Mouse (Mus musculus) CH12.LX (cell line): ENCODE data around the gene Omt2b. TPM values are rescaled to one million over a fixed set of nuclear protein-coding genes. Genes with fewer than 3 reads are reported as not detected.

Experiments used
- DNase-seq: peaks from one replicate; pipeline ENCODE4 v3.0.0-alpha.2; 2013; ENCODE audit errors: extremely low read depth
- H3K27ac ChIP-seq: 2 replicates; pipeline ENCODE4 v1.5.1; 2012; ENCODE audit warnings: low read depth, mild to moderate bottlenecking, control low read depth, moderate library complexity; ENCODE audit not compliant: insufficient read depth
- H3K27me3 ChIP-seq: replicated peaks from 2 replicates; pipeline ENCODE3; 2012; ENCODE audit warnings: inconsistent platforms
- H3K36me3 ChIP-seq, 2 experiments: replicated peaks in 1 of 2; 2 replicates each; pipeline versions ENCODE3 to v1.6.1; 2012; ENCODE audit warnings: inconsistent platforms in 1 of 2, low read length in 1 of 2, mild to moderate bottlenecking in 1 of 2, mixed read lengths in 1 of 2, moderate library complexity in 1 of 2; ENCODE audit not compliant: control insufficient read depth in 1 of 2, insufficient read depth in 1 of 2
- H3K4me1 ChIP-seq, 2 experiments: 2 replicates each; pipeline ENCODE4 v1.6.1; 2012; ENCODE audit warnings: inconsistent platforms in 1 of 2, moderate library complexity in 1 of 2; ENCODE audit not compliant: insufficient read depth in 2 of 2, control insufficient read depth in 1 of 2
- H3K4me2 ChIP-seq: 2 replicates; pipeline ENCODE4 v1.6.1; 2012; ENCODE audit warnings: low read depth, mild to moderate bottlenecking, control low read depth; ENCODE audit not compliant: poor library complexity, insufficient read depth, severe bottlenecking
- H3K4me3 ChIP-seq, 3 experiments: fragments of 150-350 bp in 1 of 3; sonication (generic) in 1 of 3; replicated peaks in 1 of 3; 2 replicates each; pipeline versions ENCODE3 to v1.5.1; 2011 to 2012; ENCODE audit warnings: low read depth in 2 of 3, low read length in 2 of 3, mild to moderate bottlenecking in 2 of 3, moderate library complexity in 2 of 3, control low read depth in 1 of 3, improper control_type of control experiment in 1 of 3, inconsistent platforms in 1 of 3, mixed read lengths in 1 of 3; ENCODE audit not compliant: poor library complexity in 1 of 3
- H3K79me2 ChIP-seq: replicated peaks from 2 replicates; pipeline ENCODE4 v1.6.1; 2012; ENCODE audit warnings: mild to moderate bottlenecking, moderate library complexity; ENCODE audit not compliant: control insufficient read depth, poor library complexity, insufficient read depth, severe bottlenecking; ENCODE audit errors: extremely low read depth
- H3K9ac ChIP-seq: 2 replicates; pipeline ENCODE4 v1.6.1; 2012; ENCODE audit warnings: low read depth, mild to moderate bottlenecking, control low read depth, moderate library complexity; ENCODE audit not compliant: insufficient read depth
- H3K9me3 ChIP-seq: replicated peaks from 2 replicates; pipeline ENCODE3; 2012; ENCODE audit warnings: low read length, inconsistent platforms, mixed read lengths
- BHLHE40 ChIP-seq: IDR thresholded peaks from 2 replicates; pipeline ENCODE4 v1.6.1; 2011; ENCODE audit warnings: mild to moderate bottlenecking, low read depth, low read length, improper control_type of control experiment
- CHD1 ChIP-seq: IDR thresholded peaks from 2 replicates; pipeline ENCODE4 v1.6.1; 2012; ENCODE audit warnings: low read depth, low read length, improper control_type of control experiment, inconsistent platforms
- CTCF ChIP-seq, 2 experiments: IDR thresholded peaks in 1 of 2; conservative IDR thresholded peaks in 1 of 2; 2 replicates each; pipeline ENCODE4 v1.5.1; 2011 to 2012; ENCODE audit warnings: low read depth in 2 of 2, low read length in 2 of 2, improper control_type of control experiment in 1 of 2, inconsistent platforms in 1 of 2, mild to moderate bottlenecking in 1 of 2, moderate library complexity in 1 of 2
- JUND ChIP-seq: conservative IDR thresholded peaks from 2 replicates; pipeline ENCODE4 v1.6.1; 2011; ENCODE audit warnings: low read depth, low read length, improper control_type of control experiment
- KAT2A ChIP-seq: IDR thresholded peaks from 2 replicates; pipeline ENCODE4 v1.6.1; 2012; ENCODE audit warnings: low read length, improper control_type of control experiment, inconsistent platforms; ENCODE audit not compliant: insufficient replicate concordance
- MAZ ChIP-seq: IDR thresholded peaks from 2 replicates; pipeline ENCODE4 v1.6.1; 2012; ENCODE audit warnings: low read depth, mild to moderate bottlenecking, inconsistent platforms, low read length, improper control_type of control experiment, moderate library complexity
- MEF2A ChIP-seq: IDR thresholded peaks from 2 replicates; pipeline ENCODE4 v1.6.1; 2014; ENCODE audit warnings: low read depth, mild to moderate bottlenecking, inconsistent platforms, low read length, improper control_type of control experiment, borderline replicate concordance
- MXI1 ChIP-seq: IDR thresholded peaks from 2 replicates; pipeline ENCODE4 v1.6.1; 2011; ENCODE audit warnings: mild to moderate bottlenecking, low read depth, low read length, improper control_type of control experiment
- NELFE ChIP-seq: IDR thresholded peaks from 2 replicates; pipeline ENCODE4 v1.6.1; 2011; ENCODE audit warnings: low read depth, low read length, improper control_type of control experiment
- NRF1 ChIP-seq: IDR thresholded peaks from 2 replicates; pipeline ENCODE4 v1.6.1; 2014; ENCODE audit warnings: low read depth, mild to moderate bottlenecking, inconsistent platforms, low read length, improper control_type of control experiment, moderate library complexity
- POLR2AphosphoS2 ChIP-seq: IDR thresholded peaks from 2 replicates; pipeline ENCODE4 v1.6.1; 2011; ENCODE audit warnings: low read depth, low read length, improper control_type of control experiment
- RAD21 ChIP-seq: IDR thresholded peaks from 2 replicates; pipeline ENCODE4 v1.6.1; 2011; ENCODE audit warnings: low read depth, mild to moderate bottlenecking, low read length, improper control_type of control experiment, moderate library complexity
- RCOR1 ChIP-seq: conservative IDR thresholded peaks from 2 replicates; pipeline ENCODE4 v1.6.1; 2012; ENCODE audit warnings: low read depth, mild to moderate bottlenecking, inconsistent platforms, low read length, improper control_type of control experiment
- SIN3A ChIP-seq: IDR thresholded peaks from 2 replicates; pipeline ENCODE4 v1.6.1; 2012; ENCODE audit warnings: low read length, improper control_type of control experiment, inconsistent platforms
- SMC3 ChIP-seq: IDR thresholded peaks from 2 replicates; pipeline ENCODE4 v1.6.1; 2011; ENCODE audit warnings: low read depth, low read length, improper control_type of control experiment
- UBTF ChIP-seq: IDR thresholded peaks from 2 replicates; pipeline ENCODE4 v1.6.1; 2012; ENCODE audit warnings: low read depth, mild to moderate bottlenecking, inconsistent platforms, low read length, improper control_type of control experiment, moderate library complexity
- ZNF384 ChIP-seq: IDR thresholded peaks from 2 replicates; pipeline ENCODE4 v1.6.1; 2012; ENCODE audit warnings: low read depth, low read length, improper control_type of control experiment, inconsistent platforms
- dilution Hi-C: fragments of 300-500 bp; cut with MboI; formaldehyde crosslinking; loops from 2 replicates; pipeline ENCODE4 v1.14.3; 2020; ENCODE audit warnings: low sequenced_read_pairs; ENCODE audit not compliant: extremely low pct_unique_long_range_greater_than_20kb, extremely low pct_ligation_motif_present
- in situ Hi-C: fragments of 300-500 bp; cut with MboI; formaldehyde crosslinking; loops from 3 replicates; pipeline ENCODE4 v1.14.3; 2019; ENCODE audit warnings: low sequenced_read_pairs, low pct_ligation_motif_present, low pct_unique_long_range_greater_than_20kb, mixed read lengths
- polyA plus RNA-seq: library from polyadenylated mRNA; unstranded; fragments of >175 nt; gene quantifications from 2 replicates; pipeline ENCODE4 v1.2.1, GENCODE M21; 2012; ENCODE audit warnings: low read depth; ENCODE audit not compliant: insufficient read length
- total RNA-seq, 2 experiments: library from RNA; depleted of rRNA; stranded (reverse); fragments of 300-350 nt in 1 of 2; fragments of >200 nt in 1 of 2; gene quantifications; 2 replicates each; pipeline ENCODE4 v1.2.3; 2012 to 2014

The Omt2b gene
- total and polyA plus RNA-seq, 3 experiments, result not detected

DNA sequence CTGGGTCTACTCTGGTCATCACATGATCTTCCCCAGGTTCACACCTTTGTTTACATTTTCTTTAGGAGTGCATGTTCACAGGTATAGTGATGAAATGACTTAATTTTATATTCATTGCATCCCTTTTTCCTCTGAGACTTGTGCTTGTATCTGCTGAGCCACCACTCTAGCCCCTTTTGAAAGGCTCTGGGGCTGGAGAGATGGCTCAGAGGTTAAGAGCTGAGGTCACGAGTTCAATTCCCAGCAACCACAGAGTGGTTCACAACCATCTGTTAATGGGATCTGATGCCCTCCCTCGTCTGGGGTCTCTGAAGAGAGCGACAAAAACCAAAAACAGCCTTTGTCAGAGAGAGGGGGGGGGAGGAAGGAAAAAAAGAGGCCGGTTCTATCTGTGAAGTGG lies 48.1 kb downstream of the Omt2b start:
- Histone ChIP-seq H3K27ac (no peak overlapping the region), H3K9me3 (no peaks in the 10 kb centered on the region), H3K27me3 (peaks cover 49% of the 10 kb centered on the region), H3K4me1 (no peaks in the 10 kb centered on the region), H3K36me3 (no peaks in the 10 kb centered on the region), H3K9ac (no peak overlapping the region), H3K4me2 (no peak overlapping the region), H3K4me3 (no peak overlapping the region), H3K79me2 (no peaks in the 10 kb centered on the region)
- TF ChIP-seq UBTF (no peak), SIN3A (no peak), SMC3 (no peak), ZNF384 (no peak), NELFE (no peak), RAD21 (no peak), MAZ (no peak), POLR2AphosphoS2 (no peak), JUND (no peak), RCOR1 (no peak)
- no peak for DNase-seq
- dilution Hi-C loops (no loop called here), in situ Hi-C loops (no loop called here)

DNA sequence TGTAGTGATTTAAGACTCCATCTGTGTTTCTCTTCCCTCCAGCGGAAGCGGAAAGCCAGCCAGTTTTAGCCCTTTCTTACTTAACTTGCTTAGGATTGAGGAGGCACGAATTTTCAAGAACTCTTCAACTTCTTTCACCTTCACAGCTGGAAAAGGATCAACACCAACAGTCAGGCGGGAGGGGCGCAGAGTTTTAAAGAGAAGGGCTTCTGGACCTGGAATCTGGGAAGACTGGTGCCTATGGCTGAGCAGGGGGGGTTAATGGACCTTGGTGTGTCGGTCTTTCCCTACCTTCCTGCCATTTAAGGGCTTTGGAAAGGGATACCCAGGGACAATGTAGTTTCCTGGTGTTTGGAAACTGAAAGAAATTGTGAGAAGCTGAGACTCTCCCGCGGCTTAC lies 50.2 kb downstream of the Omt2b start:
- Histone ChIP-seq H3K27me3 (peaks cover 46% of the 10 kb centered on the region), H3K27ac (no peak overlapping the region), H3K9ac (no peak overlapping the region), H3K9me3 (no peaks in the 10 kb centered on the region), H3K4me2 (no peak overlapping the region), H3K4me3 (no peak overlapping the region), H3K36me3 (no peaks in the 10 kb centered on the region), H3K4me1 (no peaks in the 10 kb centered on the region), H3K79me2 (no peaks in the 10 kb centered on the region)
- TF ChIP-seq KAT2A (no peak), BHLHE40 (no peak), CHD1 (no peak), NRF1 (no peak), MXI1 (no peak), CTCF (conservative IDR thresholded peaks at IDR 0.05 in 1 of 2, IDR thresholded peaks at IDR 0.05 in 1 of 2; ENCODE audit: low read depth in 2 of 2, low read length in 2 of 2) (no peak), MEF2A (no peak), SMC3 (no peak)
- dilution Hi-C loops (no loop called here), in situ Hi-C loops (no loop called here)
- no peak for DNase-seq
